Mouse (Mus musculus): Measurements from ENCODE around the gene Scn3a. TPM values are rescaled to one million over a fixed set of nuclear protein-coding genes. Genes with fewer than 3 reads are reported as not detected.

The Scn3a gene
- 38.4 and 43.9 TPM in 2 replicates for polyA plus RNA-seq (2016; fragmentation: Nextera tagmentation; extraction: Ambion mirVana)

DNA sequence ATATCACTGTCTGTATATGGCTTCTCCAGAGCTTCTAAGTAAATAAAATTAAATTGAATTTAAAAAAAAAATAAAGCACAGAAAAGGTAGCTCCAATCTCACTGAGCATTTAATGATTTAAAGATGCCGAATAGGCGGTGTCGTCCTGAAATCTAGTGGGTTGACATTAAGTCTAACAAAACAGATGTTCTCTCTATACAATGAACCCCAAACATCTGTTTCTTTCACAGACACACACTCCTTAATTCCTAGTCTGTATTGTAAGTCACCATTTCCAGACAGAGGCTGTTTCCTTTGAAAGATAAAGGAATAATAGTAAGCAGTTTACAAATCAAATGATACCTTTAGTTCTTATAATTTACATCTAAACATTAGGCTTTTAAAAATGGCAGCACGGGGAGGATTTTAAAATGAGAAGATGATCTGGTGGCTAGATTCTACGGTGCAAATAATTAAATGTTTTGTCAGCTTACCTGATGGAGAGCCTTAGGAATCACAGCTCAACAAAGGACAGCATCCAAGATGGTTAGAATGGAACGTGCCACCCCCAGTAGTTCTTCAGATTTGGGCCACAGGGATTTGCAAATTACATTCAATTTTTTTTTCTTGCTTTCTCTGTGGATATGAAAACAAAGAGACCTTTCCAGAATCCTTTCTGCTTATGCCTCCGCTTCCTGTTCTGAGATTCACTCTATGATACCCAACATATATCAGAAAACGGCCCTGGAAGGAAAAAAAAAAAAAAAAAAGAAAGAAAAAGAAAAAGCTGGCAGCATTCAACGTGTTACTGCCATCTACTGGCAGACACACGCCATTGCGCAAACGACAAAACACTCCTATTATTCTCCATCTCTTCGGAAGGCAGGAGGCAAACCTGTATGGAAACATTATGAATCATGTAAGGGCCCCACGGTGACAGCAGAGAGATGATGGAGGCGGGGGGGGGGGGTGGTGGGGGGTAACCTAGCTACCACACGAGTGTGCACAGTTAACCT lies at the start of gene Scn3a:
Gene Scn3a, minus strand, starts transcription at position 835 of the 995 bp plus-strand sequence.
- H3K9me3 ChIP-seq = no peaks in the 10 kb centered on the region
- ATAC-seq (ENCODE audit: low FRiP score, low read depth) = peak; percentile 70; the same call in 1 of the 2 replicates
- no peaks in the 10 kb centered on the region for H3K27me3 ChIP-seq (replicated peaks)
- H3K4me2 ChIP-seq (replicated peaks) = peak within 1 kb of the TSS; percentile 57
- H3K36me3 ChIP-seq = no peaks in the 10 kb centered on the region
- no peak within 1 kb of the TSS for H3K27ac ChIP-seq
- H3K9ac ChIP-seq = peak within 1 kb of the TSS; percentile 36
- WGBS = 18% methylated on average over 16 of the region's 16 CpGs
- peaks cover 5% of the 10 kb centered on the region; the same call in 1 of the 2 replicates for H3K4me1 ChIP-seq
- H3K4me3 ChIP-seq = peak within 1 kb of the TSS; percentile 37

DNA sequence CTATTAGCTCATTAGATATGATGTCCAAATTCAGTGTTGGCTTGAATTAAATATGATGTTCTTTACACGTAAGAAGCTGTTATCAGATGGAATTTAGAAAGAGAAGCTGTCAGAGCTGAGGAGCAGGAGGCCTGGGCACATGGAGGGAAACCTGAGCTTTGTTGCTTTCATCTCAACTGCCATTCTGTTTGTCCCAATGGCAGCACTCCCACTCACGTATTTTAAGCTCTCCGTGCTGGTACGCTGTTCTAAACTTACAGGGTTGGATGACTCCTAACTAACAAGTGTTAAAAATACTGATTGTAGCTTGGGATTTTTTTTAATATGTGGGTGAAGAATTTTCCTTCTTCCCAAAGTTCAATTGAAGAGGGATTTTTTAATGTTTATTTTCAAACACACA lies 44.5 kb upstream of the Scn3a start:
- H3K9ac ChIP-seq = no peak overlapping the region
- no peak for ATAC-seq (ENCODE audit: low FRiP score, low read depth)
- H3K9me3 ChIP-seq = no peaks in the 10 kb centered on the region
- H3K27ac ChIP-seq = no peak overlapping the region
- no peaks in the 10 kb centered on the region for H3K4me1 ChIP-seq
- H3K27me3 ChIP-seq (replicated peaks) = no peaks in the 10 kb centered on the region
- H3K4me3 ChIP-seq = no peak overlapping the region
- no peaks in the 10 kb centered on the region for H3K36me3 ChIP-seq
- WGBS = 90% methylated on average over 4 of the region's 4 CpGs
- H3K4me2 ChIP-seq (replicated peaks) = no peak overlapping the region

DNA sequence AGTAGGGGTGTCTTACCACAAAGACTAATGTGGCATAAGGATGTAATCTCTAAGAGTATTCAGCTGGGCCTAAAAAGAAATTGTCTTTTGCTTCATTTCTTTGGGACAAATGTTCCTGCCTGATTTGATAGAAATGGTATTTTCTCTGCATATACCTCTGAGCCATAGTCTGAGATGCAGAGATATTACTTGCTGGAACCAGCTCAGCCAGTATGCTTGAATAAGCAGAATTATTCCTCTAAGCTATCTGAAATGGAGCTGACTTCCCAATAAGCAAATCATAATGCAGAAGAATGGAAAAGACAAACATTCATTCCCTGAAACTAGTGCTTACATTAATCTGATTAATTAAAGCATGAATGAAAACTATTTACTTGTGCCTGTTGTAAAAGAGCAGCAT lies 40.4 kb upstream of the Scn3a start:
- Histone ChIP-seq H3K36me3 (no peaks in the 10 kb centered on the region), H3K4me2 (replicated peaks) (no peak overlapping the region), H3K9me3 (no peaks in the 10 kb centered on the region), H3K4me3 (no peak overlapping the region), H3K9ac (no peak overlapping the region), H3K4me1 (no peaks in the 10 kb centered on the region), H3K27ac (no peak overlapping the region), H3K27me3 (replicated peaks) (no peaks in the 10 kb centered on the region)
- no peak for ATAC-seq (ENCODE audit: low FRiP score, low read depth)

DNA sequence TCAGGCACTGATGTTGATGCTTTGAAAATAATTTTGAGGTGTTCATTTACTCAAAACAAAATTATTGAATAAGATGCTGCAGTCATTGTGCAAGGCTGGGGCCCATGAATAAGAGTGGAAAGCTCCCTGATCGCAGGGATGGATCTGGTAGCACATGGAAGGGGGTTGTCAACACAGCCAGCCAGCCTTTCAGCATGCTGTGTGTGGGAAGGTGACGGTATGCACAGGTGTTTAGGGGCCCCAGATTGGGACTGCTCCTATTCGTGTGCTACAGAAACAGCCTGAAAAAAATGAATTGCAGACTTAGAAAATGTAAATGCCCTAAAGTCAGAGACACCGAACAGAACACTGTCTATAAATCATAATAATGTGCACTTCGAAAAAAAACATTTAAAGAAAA lies 20.3 kb upstream of the Scn3a start:
- Histone ChIP-seq H3K36me3 (no peaks in the 10 kb centered on the region), H3K4me1 (no peaks in the 10 kb centered on the region), H3K27ac (no peak overlapping the region), H3K4me2 (replicated peaks) (no peak overlapping the region), H3K27me3 (replicated peaks) (no peaks in the 10 kb centered on the region), H3K4me3 (no peak overlapping the region), H3K9ac (no peak overlapping the region), H3K9me3 (no peaks in the 10 kb centered on the region)
- no peak for ATAC-seq (ENCODE audit: low FRiP score, low read depth)
- 75% methylated on average over 5 of the region's 5 CpGs for WGBS

DNA sequence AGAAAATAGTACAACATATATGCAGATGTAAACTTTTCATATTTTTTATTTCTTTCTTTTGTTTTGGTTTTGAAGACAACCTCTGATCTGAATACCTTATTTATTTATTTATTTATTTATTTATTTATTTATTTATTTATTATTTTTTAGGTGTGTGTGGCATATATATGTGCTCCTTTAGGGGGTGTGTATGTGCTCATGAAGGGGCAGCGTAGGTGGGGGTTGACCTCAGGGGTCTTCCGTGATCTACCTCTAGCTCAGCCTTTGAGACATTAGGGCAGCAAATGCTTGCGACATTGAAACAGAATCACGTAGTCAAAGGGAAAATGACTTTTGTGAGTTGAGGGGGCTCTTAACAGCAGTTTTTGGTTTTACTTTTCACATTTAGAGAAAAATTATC lies 498 bp upstream of the Scn3a start:
- Histone ChIP-seq H3K27me3 (replicated peaks) (no peaks in the 10 kb centered on the region), H3K27ac (no peak overlapping the region), H3K4me1 (peaks cover 5% of the 10 kb centered on the region; the same call in 1 of the 2 replicates), H3K9me3 (no peaks in the 10 kb centered on the region), H3K4me2 (replicated peaks) (no peak overlapping the region), H3K4me3 (no peak overlapping the region), H3K36me3 (no peaks in the 10 kb centered on the region), H3K9ac (no peak overlapping the region)
- ATAC-seq (ENCODE audit: low FRiP score, low read depth) = peak; percentile 61; the same call in 1 of the 2 replicates
- WGBS = 86% methylated on average over 4 of the region's 4 CpGs

DNA sequence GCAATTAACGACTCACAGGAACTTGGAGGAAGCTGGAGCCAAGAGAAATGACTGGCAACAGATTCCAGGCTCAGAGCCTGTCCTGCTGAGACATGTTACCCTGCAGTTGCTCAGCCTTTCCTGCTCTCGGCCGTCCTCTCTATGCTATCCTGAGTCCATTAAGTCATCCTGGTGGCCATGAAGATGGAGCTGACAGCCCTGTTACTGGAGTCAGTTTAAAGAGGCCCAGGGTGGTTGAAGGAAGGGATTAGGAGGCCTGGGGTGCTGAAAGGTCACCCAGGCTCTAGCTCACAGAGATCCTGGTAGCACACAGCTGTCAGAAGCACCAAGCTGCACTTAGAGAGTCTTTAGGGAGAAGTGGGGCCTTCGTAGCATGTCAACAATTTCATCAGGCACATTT lies 3.5 kb downstream of the Scn3a start:
- no peaks in the 10 kb centered on the region for H3K36me3 ChIP-seq
- no peak overlapping the region for H3K27ac ChIP-seq
- H3K9ac ChIP-seq = no peak overlapping the region
- no peaks in the 10 kb centered on the region for H3K27me3 ChIP-seq (replicated peaks)
- no peak for ATAC-seq (ENCODE audit: low FRiP score, low read depth)
- no peak overlapping the region for H3K4me3 ChIP-seq
- peaks cover 5% of the 10 kb centered on the region; the same call in 1 of the 2 replicates for H3K4me1 ChIP-seq
- H3K9me3 ChIP-seq = no peaks in the 10 kb centered on the region
- peak overlapping the region; percentile 57 for H3K4me2 ChIP-seq (replicated peaks)
- WGBS = 47% methylated on average over 4 of the region's 4 CpGs

DNA sequence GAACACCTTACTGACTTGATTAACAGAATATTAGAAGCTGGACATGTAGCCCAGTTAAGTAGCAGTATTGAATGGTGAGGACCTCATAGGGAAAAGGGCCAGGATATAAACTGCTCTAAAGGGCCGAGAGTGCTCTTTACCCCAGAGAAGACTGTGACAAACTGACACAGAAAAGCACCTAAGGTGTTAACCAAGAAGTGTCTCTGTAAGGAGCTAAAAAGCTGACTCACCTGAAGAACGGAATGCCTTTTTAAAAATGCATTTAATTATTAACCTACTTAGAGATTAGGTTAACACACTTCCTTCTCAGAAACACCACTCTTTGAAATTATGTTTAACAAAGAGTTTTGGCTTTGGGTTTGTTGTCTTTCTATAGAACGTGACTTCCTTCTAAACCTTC lies 9.7 kb downstream of the Scn3a start:
- 84% methylated on average over 3 of the region's 3 CpGs for WGBS

DNA sequence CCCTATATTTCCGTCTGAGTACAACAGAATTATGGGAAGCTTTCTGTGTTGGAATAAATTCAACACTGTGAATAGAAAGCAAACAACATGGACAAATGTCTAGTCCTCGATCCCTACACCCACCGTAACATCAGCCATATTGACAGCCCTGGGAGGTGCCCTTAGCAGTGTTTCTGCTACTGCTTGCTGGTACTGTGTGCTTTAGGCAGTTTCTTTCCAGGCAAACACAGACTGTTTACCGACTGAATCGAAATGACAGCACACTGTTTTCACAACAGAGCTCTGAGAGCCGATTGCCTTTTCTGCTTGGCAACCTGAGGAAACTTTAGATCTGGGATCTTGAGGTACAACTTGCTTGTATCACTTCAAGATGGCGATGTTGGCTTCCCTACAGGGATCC lies 12.8 kb downstream of the Scn3a start:
- Histone ChIP-seq H3K4me2 (replicated peaks) (no peak overlapping the region), H3K4me1 (peaks cover 12% of the 10 kb centered on the region), H3K36me3 (no peaks in the 10 kb centered on the region), H3K9ac (no peak overlapping the region), H3K9me3 (no peaks in the 10 kb centered on the region), H3K27ac (no peak overlapping the region), H3K4me3 (no peak overlapping the region), H3K27me3 (replicated peaks) (no peaks in the 10 kb centered on the region)
- 83% methylated on average over 7 of the region's 7 CpGs for WGBS
- no peak for ATAC-seq (ENCODE audit: low FRiP score, low read depth)

More for the DNA sequence above, 9.7 kb downstream of the Scn3a start:
- Histone ChIP-seq H3K36me3 (no peaks in the 10 kb centered on the region), H3K9ac (no peak overlapping the region), H3K27ac (no peak overlapping the region), H3K27me3 (replicated peaks) (no peaks in the 10 kb centered on the region), H3K4me2 (replicated peaks) (no peak overlapping the region), H3K9me3 (no peaks in the 10 kb centered on the region), H3K4me3 (no peak overlapping the region), H3K4me1 (peaks cover 1% of the 10 kb centered on the region)
- ATAC-seq (ENCODE audit: low FRiP score, low read depth) = no peak

DNA sequence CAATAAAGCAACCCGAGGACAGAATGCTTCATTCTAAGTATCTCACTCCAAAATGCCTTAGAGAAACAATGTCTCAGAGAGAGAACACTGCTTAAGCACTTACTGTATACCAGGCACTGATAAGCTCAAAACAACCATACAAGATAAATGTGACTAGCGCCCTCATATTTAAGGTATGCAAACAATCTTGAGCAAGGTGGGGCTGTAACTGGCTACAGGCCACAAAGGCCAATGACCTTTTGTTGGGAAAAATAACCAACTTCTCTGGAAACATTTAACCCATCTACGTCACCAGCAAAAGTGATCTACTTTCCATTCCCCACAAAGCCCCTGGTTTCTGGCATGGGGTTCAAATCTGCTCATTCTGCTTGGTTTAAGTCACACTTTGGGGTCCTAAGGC lies 14.0 kb downstream of the Scn3a start:
- WGBS = 91% methylated on average over 3 of the region's 3 CpGs
- H3K4me1 ChIP-seq = peaks cover 12% of the 10 kb centered on the region
- no peaks in the 10 kb centered on the region for H3K9me3 ChIP-seq
- ATAC-seq (ENCODE audit: low FRiP score, low read depth) = no peak
- no peaks in the 10 kb centered on the region for H3K36me3 ChIP-seq
- H3K4me2 ChIP-seq (replicated peaks) = no peak overlapping the region
- no peaks in the 10 kb centered on the region for H3K27me3 ChIP-seq (replicated peaks)
- H3K4me3 ChIP-seq = no peak overlapping the region
- H3K27ac ChIP-seq = no peak overlapping the region
- no peak overlapping the region for H3K9ac ChIP-seq

DNA sequence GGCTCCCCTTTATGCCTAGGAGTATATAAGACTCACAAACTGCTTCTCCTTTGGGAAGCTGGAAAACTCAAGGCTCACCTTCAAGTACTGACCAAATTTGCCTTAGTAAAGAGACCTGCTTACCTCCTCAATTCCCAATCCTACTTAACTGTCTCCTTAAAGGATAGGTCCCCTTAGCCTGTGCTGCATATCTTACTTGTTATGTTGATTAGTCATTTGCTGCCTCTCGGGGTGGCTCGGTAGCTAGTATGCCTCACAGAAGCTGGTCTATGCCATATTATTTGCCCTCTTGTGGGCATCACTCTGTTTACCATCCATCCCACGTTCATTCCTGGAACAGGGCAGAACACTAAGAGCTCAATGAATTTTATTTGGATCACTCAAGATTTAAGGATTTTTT lies 14.7 kb downstream of the Scn3a start:
- Histone ChIP-seq H3K27ac (peak overlapping the region; percentile 46; the same call in 1 of the 2 replicates), H3K9ac (no peak overlapping the region), H3K36me3 (no peaks in the 10 kb centered on the region), H3K9me3 (no peaks in the 10 kb centered on the region), H3K27me3 (replicated peaks) (no peaks in the 10 kb centered on the region), H3K4me1 (peaks cover 12% of the 10 kb centered on the region), H3K4me2 (replicated peaks) (peak overlapping the region; percentile 40), H3K4me3 (no peak overlapping the region)
- ATAC-seq (ENCODE audit: low FRiP score, low read depth) = 0 out of 2 replicates have a peak, but pooled peaks have one; percentile 34
- WGBS = 35% methylated on average over 3 of the region's 3 CpGs

DNA sequence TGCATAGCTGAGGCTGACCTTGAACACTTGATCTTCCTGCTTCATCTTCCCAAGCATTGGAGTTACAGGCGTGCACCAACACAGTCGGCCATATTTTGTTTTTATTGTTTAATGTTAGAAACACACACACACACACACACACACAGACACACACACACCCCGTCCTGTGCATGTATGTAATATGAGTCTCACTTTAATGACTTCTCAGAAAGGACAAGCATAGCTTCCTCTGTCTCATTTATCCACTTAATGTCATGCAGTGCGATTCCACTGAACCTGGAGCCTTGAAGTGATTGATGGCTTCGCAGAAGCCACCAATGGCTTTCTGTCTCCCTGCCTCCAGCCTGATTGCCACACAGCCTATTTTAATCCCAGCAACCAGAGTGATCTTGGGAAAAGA lies 15.2 kb downstream of the Scn3a start:
- Histone ChIP-seq H3K4me3 (no peak overlapping the region), H3K4me1 (peaks cover 14% of the 10 kb centered on the region), H3K9ac (no peak overlapping the region), H3K4me2 (replicated peaks) (peak overlapping the region; percentile 40), H3K27ac (peak overlapping the region; percentile 46; the same call in 1 of the 2 replicates), H3K27me3 (replicated peaks) (no peaks in the 10 kb centered on the region), H3K9me3 (no peaks in the 10 kb centered on the region), H3K36me3 (no peaks in the 10 kb centered on the region)
- WGBS = 35% methylated on average over 5 of the region's 5 CpGs
- peak; percentile 89 for ATAC-seq (ENCODE audit: low FRiP score, low read depth)

DNA sequence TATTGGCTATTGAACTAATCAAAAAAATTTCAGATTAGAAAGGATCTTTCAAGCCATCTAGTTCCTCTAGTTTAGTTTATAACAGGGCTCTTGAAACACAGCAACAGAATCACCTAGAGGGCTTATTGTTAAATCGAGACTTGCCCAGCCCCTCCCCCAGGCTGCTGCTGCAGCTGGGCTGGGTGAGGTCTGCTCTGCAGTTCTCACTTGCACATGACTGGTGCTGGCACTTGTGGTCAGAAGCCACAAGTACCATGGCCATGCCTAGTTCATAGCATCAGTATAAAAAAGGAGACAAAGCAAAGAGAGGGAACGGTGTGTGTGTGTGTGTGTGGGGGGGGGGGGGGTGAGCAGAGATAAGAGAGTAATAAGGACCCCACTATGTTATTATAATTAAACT lies 15.7 kb downstream of the Scn3a start:
- no peak overlapping the region for H3K9ac ChIP-seq
- H3K9me3 ChIP-seq = no peaks in the 10 kb centered on the region
- H3K36me3 ChIP-seq = no peaks in the 10 kb centered on the region
- no peak overlapping the region for H3K4me2 ChIP-seq (replicated peaks)
- ATAC-seq (ENCODE audit: low FRiP score, low read depth) = peak; percentile 81
- no peak overlapping the region for H3K4me3 ChIP-seq
- no peaks in the 10 kb centered on the region for H3K27me3 ChIP-seq (replicated peaks)
- 33% methylated on average over 2 of the region's 2 CpGs for WGBS
- no peak overlapping the region for H3K27ac ChIP-seq
- H3K4me1 ChIP-seq = peaks cover 14% of the 10 kb centered on the region
